Mouse (Mus musculus) T-helper 2 cell (primary cell): ENCODE results near the gene Rassf3.

Experiments
- in situ Hi-C: fragments of 300-600 bp; cut with MboI, MseI; formaldehyde crosslinking; loops from one replicate; pipeline ENCODE4 v1.15.1; 2025; ENCODE audit warnings: high pct_unique_total_duplicates

Gene Rassf3

DNA sequence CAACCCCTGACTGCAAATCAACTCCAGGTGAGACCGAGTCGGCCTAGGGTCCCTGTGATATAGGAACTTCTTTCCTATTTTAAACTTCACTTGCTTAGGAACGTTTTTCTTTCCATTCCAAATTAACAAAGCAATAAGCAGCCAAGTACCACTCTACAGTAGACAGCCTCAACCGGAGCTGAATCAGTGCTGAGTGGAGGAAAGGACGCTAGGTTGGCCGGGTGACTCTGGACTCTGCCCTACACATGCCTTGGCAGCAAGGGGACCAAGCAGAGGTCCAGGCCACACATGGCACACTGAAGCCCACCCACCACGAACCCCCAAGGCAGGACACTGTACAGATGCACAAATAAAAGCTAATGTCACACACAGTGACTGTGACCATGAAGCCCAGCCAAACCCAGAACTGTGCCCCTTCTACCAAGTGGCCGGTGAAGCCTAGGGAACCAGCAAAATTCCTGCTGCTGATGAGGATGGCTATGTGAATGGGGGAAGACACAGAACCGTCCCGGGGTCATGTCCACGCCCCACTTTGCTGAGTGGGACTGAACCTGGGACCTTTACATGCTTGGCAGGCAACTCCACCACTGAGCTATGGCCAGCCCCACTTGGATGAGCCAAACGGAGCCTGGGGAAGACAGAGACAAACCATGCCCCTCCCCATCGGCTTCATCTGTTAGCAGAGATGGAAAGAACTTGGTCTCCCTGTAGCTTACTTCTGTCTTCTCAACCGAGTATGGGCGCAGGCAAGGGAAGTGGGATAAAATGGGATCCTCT, 45.2 kb downstream of the Rassf3 start:
- in situ Hi-C loops = no loop called here

DNA sequence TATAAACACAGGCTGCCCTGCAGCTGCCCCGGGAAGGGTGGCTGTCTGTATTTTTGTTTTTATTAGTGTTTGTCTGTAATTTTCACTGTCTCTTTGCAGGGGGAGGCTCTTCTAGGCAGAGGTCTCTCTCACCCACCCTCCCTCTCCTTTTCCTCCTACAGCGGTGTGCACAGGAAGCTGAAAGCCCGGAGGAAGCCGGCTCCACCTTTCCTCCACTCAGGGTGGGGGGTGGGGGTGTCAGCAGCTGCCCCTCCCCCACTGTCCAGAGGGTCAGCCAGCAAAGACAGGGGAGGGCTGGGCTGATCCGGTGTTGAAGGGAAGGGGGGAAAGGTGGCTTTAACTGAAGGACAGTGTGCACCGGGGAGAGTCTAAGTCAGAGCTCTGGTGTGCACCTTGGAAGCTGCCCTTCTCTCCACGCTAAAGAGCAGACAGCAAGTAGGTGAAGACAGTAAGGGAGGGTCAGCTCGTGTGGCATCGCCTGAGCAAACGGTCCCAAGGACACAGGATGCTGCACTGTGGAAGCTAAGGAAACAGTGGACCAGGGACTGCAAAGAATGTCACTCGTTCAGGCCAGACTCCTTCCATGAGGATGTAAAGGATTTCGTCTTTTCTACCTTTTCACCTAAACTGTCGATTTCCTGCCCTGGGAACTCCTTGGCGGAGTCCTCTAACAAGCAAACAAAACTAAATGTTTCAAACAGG, 46.0 kb downstream of the Rassf3 start:
- in situ Hi-C loops = no loop called here

DNA sequence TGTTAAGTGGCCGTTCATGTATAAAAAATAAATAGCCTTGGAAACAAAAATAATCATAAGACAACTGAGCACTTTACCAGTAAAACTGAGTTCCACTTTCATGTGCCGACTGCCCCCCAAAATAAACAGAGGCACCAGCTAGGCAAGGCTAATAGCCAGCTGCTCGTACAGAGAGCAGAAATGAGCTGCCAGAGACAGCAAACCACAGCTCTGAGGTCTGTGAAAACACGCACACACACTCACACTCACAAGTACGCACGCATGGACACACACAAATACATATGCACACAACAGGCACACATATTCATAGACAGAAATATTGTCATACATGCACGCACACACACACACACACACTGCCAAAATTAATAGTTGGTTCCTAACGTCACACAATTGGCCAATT, 46.6 kb downstream of the Rassf3 start:
- in situ Hi-C loops = no loop called here

DNA sequence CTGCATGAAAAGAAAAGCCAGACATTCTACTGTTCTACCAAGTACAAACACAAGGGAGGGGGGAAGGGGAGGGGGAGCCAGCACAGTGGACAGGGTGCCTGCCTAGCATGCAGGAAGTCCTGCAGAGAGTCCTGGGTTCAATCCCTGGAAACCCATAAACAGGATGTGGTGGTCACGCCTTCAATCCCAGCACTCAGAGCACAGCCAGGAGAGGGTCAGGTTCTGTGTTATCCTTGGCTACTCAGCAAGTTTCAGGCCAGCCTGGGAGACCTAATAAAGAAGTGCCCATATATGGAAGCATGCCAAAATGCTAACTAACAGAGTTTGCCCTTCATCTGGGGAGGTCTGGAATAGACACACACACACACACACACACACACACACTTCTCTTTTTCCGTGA, 47.1 kb downstream of the Rassf3 start:
- in situ Hi-C loops = no loop called here

DNA sequence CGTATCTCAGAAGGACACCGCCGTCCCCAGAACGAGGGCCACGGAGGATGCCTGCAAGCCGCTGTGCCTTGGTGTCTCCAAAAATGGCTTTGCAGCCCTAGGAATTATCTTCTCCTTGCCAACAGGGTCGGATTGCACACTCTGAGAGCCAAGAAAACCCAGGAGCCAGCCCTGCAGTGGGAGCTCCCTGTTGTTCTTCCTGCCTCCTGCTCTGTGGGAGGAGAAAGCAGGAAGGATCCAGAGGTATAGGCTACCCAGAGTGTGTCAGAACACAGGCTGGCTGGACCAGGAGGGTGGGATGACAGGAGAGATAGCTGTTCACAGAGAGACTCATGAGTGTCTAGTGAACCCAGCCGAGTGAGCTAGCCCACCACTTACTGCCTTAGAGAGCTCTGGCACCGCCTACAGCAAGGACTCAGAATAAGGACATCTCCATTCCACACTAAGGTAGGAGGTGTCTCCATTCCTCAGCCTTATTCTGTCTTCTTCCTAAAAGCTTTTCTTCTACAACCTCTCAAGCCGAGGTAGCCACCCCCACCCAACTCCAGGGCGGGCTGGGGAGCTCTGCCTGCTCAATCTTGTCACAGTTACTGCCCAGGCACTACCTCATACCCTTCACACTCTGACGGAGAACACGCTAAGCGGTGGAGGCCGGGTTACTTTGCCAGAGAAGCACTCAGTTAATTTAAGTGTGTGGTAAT, 48.0 kb downstream of the Rassf3 start:
- in situ Hi-C loops = no loop called here

DNA sequence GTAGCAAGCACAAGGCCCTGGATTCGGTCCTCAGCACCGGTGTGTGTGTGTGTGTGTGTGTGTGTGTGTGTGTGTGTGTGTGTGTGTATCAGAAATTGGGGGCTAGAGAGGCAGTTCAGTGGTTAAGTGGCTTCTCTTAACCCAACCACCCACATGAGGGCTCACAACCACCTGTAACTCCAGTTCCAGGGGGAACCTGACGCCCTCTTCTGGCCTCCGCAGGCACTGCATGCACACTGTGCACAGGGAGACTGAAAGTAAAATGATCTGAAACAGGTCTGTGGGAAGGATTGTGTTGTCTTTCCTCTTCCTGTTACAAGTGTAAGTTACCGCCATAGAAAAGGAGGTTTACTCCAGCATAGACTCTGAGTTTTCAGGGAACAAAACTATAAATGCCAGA, 49.0 kb downstream of the Rassf3 start:
- in situ Hi-C loops = no loop called here

DNA sequence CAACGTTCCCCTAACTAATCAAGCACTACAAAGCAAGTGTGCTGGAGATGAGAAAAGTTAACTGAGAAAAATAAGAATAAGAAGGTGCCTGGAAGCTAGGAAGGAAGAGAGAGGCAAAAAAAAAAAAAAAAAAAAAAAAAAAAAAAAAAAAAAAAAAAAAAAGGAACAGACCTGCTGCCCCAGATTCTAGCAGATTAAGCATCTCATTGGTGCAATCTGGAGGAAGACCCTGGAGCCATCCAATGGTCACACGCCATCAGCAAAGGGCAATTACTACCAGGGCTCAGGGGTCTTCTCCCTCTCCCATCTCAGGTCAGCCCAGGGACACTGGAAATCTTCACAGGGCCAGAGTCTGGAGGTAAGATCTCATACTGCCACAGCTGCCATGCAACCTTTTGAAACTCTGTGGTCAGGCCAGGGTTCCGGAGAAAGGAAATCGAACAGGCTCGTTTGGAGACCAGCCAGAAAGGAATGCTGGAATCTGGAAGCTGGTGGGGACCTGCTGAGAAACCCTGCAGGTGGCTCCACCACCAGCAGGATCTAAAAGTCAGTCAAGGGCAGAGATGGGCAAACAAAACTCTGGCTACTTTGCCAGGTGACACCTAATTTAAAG, 49.6 kb downstream of the Rassf3 start:
- in situ Hi-C loops = no loop called here

DNA sequence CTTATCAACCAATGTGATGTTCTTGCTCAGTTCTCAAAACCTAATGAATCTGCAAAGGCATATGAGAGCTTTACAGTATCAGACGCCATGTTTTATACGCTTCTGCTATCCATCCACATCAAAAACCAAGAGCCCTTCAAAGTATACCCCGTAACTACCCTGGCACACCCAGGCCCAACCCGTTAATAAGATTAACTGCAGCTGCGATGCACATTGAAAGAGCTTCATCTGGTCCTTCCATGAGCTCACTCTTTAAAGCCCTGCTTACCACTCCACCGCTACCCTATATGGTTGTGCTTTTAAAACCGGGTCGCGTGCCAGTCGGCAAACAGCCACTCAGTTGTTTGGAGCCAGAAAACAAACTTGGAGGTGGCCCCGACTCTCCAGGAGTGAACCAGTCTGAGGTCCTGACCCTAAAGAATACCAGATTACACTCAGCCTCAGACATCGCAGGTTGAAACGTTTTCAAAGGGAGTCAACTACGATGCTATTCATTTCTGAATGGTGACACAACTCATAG, 50.6 kb downstream of the Rassf3 start:
- in situ Hi-C loops = no loop called here

DNA sequence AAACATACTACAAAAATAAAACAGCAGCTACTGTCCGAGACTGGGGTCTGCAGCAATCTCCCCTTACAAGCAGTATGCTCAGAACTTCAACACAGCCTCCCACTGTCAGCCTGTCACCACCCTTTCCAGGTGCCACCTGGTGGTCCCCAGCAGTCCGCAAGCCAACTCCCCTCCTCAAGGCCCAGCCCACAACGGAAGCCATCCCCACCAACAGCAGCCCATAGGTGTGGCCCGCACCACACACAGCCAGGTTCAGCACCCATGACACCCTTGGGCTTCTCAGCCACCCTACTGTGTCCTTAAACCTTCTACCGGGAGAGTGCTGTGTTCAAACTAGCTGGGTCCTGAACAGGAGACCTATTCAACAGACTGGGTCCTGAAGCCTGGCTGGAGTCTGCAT, 51.1 kb downstream of the Rassf3 start:
- in situ Hi-C loops = no loop called here

DNA sequence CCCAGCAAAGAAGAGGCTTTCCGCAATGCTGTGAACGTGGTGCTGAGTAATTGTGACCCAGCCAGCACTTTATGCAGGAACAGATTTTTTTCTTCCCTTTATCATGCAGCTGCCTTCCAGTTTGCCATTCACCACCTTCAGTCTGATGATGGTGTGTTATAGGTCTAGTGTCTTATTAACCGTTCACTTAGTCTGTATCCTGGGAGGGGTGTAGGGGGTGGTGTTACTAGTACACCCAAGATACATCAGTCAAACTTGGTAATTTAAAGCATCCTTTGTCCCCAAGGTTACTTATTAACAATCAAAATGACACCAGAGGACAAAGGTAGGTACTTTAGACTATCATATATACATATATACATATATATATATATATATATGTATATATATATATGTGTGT, 51.7 kb downstream of the Rassf3 start:
- in situ Hi-C loops = no loop called here

DNA sequence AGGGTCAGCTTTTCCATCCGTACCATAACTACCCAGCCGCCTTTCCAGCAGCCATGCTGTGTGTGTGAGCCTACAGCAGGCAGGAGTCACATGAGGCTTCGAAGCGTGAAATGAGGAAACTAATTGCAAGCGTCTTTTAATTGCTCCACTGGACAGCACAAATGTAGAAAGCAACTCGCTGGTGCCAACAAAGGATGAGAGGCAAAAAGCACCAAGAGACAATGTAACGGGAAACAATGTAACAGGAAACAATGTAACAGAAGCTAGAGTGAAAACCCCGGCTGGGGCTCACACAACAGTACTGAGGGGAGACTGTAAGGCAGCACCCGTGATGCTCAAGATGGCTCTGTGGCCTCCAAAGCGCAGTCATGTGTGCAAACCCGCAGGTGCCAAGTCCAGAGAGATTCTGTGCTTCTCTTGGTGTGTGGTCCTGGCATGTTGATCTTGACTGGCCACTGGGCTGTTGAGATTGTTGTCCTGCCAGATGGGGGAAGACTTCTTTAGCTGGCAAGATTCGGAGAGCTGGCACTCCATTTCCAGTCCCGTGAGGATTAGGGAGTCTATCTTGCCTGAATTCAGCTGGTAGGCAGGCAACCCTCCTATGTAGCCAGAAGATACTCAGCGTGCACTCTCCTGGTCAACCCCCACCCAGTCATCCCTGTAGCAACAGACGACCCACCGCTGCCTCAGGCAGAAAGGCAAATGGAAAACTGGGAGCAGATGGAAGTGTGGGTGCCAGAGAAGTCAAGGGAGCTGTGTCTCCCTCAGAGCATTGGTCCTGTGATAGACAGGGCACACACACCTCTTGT, 52.4 kb downstream of the Rassf3 start:
- in situ Hi-C loops = no loop called here

DNA sequence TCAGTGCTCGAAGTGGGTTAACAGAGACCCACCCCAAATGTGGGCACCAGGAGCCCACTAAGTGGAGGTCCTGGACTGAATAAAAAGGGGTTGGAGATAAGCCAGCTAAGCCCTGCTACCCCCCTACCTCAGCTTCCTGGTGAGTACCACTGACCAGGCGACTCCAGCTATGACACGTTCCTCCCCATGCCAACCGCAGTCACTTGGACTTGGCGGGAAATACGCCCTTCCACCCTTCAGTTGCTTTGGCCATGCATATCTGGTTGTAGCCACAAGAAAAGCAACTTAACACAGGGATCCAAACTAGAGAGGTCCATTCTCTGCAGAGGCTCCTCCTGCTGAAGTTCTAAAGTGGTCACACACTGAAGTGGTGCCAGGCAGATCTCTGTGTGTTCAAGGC, 53.9 kb downstream of the Rassf3 start:
- in situ Hi-C loops = no loop called here

DNA sequence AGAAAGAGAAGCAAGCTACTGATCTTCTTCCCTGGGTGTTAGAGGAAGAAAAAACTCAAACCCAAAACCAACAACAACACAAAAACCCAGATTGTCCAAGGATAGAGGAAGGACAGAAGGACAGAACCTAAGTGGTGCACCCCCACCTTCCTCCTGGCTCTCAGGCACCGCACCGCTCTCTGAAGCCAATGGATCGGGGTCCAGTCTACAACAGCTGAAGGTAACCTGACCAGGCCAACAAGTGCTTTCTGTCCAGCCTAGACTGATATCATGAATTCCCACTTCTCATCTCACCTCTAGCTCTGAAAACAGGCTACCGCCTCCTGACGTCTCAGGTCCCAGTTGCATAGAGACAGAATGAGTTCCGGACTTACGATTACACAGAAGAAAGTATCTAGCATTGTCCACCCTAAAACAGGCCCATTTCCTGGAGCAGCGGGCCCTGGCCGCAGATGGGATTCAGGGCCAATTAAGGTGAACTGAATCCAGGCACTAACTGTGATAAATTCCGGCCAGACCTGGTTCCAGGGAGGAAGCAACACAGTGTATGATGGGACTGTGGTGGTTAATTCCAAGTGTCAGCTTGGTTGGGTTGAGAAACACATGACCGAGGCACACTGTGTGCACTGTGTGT, 54.4 kb downstream of the Rassf3 start:
- in situ Hi-C loops = no loop called here

DNA sequence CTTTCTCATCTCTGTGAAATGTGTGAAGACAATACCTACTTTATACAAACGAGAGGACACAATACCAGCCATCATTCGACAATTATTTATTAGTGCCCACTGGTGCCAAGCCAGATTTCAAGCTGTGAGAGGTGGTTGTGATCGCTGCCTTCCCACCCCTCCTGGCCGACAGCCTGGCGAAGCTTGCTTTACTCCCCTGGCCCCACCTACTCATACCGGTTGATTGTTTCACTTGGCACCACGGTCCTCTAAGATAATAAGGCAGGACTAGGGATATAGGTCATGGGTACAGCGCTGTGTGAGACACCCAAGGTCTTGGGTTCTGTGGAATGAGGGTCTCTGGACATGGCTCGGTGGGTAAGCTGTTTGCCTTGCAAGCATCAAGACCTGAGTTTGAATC, 55.1 kb downstream of the Rassf3 start:
- in situ Hi-C loops = no loop called here

DNA sequence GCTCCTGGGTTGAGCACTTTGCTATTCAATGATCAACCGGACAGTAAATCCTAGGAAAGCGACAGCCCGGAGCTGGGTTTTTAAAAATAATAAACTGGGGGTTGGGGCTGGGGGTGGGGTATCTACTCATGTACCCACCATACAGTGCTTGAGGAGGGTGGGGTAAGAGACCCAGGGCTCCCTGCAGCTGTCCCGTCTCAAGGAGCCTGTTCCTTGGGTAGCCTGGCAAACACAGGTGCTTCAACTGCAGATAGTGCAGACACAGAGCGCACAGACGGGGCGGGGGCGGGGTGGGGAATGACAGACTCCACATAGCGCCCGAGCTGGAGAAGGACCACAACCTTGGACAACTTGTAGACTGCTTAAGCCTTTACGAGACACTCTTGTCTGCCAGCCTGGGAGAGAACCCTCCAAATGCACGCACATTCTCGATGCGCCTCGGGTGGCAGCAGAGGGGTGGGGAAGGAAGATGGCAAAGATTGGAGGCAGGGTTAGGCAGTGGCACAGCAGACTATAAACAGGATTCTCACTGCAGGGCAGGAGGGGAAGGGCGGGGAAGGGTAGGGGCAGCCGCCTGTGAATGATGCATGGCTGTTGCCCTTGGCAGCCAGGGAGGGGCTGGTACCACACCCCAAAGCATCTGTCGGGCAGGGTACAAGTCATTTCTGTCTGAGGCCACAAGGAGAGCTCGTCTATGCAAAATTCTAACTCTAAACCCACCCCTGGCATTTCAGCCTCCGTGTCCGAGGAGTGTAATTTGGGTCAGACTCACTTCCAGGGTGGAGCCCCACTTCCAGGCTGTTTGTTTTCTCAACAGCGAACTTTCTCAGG, 56.3 kb downstream of the Rassf3 start:
- in situ Hi-C loops = loop anchor here (5.0 kb wide), 1 partner anchor 92 kb away; no protein-coding TSS in a partner anchor

DNA sequence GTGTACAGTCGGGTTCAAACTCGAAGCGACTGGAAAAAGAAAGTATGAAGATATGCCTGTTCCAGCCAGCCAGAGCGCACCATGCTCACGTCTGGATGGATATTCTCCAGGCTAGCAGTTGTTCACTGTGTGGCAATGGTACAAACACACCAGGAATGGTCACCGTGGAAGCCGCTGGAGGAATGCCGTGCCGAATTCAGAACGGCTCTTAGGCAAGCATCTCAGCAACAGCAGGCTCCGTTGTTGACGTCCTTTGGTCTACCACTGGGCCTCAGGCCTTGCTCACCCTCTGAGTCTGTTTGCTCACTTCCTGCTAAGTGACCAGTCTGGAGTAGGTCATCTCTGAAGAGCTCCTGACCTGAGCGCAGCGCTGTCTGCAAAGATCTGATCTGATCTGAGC, 57.3 kb downstream of the Rassf3 start:
- in situ Hi-C loops = loop anchor here (5.0 kb wide), 1 partner anchor 93 kb away; no protein-coding TSS in a partner anchor

DNA sequence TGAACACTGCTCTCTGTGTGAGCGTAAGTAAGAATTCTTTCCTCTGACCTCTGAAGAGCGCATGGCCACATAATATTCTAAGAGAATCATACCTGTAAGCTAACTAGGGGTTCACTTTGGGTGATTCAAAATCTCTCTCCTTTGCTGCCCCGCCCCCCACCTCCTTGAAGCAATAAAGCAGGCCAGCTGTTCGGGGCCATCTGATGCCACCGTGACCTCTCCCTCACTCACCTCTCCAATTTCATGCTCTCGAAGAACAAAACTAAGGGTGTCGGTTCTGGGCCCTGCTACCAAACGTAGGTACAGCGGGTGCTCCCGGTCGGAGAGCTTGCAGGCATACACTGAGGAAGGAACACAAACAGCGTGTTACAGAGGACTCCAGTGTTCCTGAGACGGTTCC, 62.0 kb downstream of the Rassf3 start:
- in situ Hi-C loops = no loop called here

DNA sequence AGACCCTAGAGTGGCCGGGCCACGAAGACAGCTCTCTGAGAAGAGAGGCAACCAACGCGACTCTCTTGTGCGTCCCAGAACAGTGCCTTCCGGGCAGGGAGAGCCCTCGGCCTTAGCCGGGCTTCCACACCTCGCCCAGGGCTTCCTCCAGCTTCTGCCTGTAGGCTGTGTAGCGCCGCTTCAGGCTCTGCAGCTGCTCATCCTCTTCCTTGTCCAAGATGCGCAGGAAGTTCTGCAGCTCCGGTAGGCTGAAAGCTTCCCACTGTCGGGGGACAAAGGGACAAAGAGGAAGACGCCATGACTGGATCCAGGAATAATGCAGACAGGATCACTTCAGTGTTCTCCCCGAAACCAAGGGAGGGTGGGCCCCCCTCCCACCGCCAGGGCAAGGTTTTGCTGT, 63.3 kb downstream of the Rassf3 start:
- in situ Hi-C loops = no loop called here

DNA sequence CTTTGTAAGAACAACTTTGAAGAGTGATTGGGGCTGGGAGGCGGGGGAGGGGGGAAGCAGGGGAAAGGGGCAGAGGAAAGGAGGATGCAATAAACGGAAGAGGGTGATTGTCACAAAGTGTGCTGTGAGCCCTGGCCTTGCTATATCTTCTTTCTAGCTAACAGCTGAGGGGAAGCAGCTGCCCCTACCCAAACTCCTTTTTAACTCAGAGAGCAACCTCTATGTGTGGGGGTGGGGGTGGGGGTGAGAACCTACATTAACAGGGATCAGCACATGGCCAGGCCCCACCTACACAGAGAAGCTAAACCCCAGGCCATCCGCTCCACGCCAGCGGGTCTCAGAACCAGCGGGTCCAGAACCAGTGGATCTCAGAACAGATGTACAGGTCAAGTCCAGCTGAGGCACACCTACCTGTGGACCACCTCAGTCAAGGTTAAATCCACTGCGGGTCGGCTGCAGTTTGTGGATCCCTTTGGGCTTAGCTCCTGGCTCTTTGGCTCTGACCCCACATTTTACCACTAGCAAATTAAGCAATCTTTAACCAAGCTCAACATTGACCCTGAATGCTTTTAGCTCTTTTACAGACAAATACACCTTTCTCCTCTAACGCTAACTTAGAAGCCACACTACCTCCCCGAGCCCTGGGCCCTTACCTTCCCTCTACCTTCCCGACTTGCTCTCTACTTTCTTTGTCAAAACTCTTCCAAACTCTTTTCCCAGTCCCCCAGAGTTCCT, 64.3 kb downstream of the Rassf3 start:
- in situ Hi-C loops = no loop called here
